Mouse (Mus musculus): ENCODE data around the gene Mrpl4.

DNA sequence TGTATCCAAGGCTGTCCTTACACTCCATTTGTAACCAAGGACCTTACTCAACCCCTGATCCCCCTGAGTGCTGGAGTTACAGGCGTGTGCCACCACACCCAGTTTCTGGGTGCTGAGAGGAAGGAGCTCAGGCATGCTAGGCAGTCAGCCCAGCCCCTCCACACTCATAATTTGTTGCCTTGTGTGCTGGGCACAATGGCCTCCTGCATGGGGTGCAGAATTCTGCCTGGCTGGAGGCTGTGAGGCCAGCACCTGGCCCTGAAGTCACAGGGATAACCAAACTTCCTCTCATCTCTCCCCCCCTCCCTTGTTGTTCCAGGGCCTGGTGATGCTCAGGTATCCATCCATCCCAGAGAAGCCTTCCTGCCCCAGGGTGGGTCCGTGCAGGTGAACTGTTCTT is 16.1 kb downstream of the Mrpl4 start:
- no peak for TF ChIP-seq ZC3H11A (IDR thresholded peaks at IDR 0.05; ENCODE audit: borderline replicate concordance, low read depth, low read length)
- TF ChIP-seq HCFC1 (IDR thresholded peaks at IDR 0.05; ENCODE audit: borderline replicate concordance, insufficient read depth, low read length) = no peak
- TF ChIP-seq ZNF384 (IDR thresholded peaks at IDR 0.05; ENCODE audit: low read depth, low read length) = no peak
- no peak for TF ChIP-seq MAFK (IDR thresholded peaks at IDR 0.05; ENCODE audit: insufficient read depth, low read depth, low read length)

Data from ES-E14 (cell line).